Mouse (Mus musculus) CD8-positive naive resting alpha-beta T cell, adult 2 months (primary cell): ENCODE results near the gene Plcl1.

Experiments
- DNase-seq, 2 experiments: peaks; one replicate each; pipeline ENCODE4 v3.0.0; 2022; ENCODE audit warnings: low read depth in 2 of 2, low spot score in 2 of 2

The Plcl1 gene

DNA sequence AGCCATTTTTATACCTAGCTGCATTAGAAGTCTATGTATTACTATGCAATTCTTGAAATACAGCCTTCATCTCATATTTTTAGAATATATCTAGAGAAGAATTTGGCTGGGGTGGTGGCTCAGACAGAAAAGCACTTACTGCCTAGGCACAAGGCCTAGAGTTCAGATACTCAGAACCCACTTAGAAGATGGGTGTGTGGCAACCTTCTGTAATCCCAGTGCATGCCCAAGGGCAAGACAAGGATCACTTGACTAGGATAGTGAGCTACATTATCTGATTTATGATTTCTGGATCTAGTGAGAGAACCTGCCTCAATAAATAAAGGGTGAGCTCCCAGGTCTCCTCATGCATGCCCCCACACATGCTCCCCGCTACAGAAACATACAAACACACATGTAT is 294.3 kb downstream of the Plcl1 start:
- DNase-seq = no peak

DNA sequence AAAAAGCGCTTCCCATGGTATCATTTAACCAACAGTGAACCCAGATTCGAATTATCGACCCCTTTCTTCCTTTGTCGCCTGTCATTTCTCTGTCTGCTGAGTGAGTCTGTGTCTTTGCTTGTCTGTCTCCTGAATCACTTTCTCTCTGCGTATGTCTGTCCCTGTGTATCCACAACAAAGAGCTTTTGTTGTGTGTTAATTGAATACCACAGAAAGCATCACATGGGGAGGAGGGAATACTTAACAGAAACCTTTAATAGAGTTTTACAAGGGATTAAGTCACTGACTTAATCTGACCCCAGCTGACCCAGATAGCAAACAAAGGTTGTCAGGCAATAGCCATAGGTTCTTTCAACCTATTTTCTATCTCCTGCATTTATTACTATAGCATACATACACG is 295.0 kb downstream of the Plcl1 start:
- DNase-seq = no peak

GRCm38 (mm10) chr1:55701601-55702000 is 295.9 kb downstream of the Plcl1 start:
- no peak for DNase-seq

- no peak for DNase-seq
Observed at GRCm38 (mm10) chr1:55702106-55702505, 296.4 kb downstream of the Plcl1 start.

DNA sequence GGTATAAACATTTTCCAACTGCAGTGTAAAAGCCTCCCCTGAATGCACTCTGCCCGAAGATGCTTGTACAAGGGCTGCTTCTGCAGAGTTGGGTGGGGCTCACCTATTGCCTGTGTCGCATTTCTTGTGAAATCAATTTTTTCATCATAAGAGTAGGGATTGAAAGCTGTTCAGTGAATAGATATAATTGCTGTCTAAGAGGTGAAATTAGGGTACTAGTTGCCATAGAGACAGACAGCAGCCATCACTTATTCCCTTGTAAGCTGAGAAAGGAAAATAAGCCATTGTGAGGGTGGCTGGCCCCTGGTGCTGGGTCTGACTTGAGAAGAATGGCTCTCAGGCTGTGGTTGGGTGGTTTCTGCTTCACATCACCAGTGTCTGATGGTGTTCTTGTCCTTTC is 299.0 kb downstream of the Plcl1 start:
- DNase-seq = no peak

GRCm38 (mm10) chr1:55705173-55705572 is 299.5 kb downstream of the Plcl1 start:
- no peak for DNase-seq

- no peak for DNase-seq
Observed at GRCm38 (mm10) chr1:55705756-55706155, 300.0 kb downstream of the Plcl1 start.

DNA sequence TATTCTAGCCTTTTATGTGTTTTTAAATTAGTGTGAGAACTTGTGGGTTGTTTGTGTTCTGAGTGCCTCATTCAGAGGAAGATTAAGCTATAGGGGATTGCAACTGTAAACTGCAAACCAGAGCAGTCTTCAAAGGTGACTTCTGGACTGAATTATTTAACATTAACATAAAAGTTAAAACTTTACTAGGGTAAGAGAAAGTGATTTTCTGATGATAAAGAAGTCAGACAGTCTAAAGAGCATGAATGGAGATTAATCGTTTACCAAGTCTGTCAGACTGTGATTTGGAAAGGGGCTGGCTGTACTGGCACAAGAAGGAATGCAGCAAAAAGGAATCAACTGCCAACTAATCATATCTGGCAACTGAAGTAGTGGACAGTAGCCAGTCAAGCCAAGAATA is 301.2 kb downstream of the Plcl1 start:
- DNase-seq = no peak

DNA sequence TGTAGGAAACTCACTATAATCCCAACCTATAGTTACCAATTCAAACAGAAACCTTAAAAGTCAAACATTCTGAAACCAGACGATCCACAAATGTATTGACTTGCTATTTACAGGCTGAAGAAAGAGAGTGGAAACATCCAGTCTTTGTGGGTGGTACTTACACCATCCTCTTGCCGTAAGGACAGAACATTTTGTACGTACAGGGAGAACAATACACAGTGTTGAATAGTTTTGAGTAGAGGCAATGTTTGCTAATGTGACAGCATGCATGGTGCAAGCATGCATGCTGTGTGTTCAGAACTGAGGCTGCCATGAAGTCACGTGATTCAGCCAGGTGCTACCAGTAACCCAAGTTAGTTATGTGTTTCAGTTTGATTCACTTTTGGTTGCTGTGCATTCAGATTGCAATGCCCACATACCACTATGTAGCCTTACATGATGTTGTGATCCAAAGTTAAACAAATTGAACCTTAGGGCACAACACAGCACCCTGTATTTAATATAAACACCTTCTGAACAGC is 311.6 kb downstream of the Plcl1 start:
- DNase-seq = no peak

DNA sequence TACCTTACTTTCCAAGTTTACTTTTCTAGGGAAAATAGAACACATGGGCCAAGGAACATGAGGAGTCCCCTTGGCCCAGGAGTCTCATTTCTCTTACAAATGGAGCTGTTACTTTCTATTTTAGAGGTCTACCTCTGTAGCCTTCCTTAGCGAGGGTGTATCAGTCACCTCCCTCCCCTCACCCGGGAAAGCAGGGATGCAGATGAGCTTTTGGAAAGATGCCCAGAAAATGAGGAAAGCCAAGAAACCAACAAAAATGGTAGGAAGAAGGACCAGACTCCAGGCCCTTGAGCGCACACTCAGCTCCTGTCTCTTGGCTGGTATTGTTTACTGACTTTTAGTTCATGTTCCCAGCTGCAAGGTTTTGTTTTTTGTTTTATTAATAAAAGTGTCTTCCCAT is 319.7 kb downstream of the Plcl1 start:
- DNase-seq = no peak

- DNase-seq = no peak
Observed at GRCm38 (mm10) chr1:55729332-55729731, 323.6 kb downstream of the Plcl1 start.

- DNase-seq = no peak
Observed at GRCm38 (mm10) chr1:55732951-55733350, 327.2 kb downstream of the Plcl1 start.

GRCm38 (mm10) chr1:55736054-55736740 is 330.5 kb downstream of the Plcl1 start:
- DNase-seq = peak in 1 of 2 experiments; percentile 5

DNA sequence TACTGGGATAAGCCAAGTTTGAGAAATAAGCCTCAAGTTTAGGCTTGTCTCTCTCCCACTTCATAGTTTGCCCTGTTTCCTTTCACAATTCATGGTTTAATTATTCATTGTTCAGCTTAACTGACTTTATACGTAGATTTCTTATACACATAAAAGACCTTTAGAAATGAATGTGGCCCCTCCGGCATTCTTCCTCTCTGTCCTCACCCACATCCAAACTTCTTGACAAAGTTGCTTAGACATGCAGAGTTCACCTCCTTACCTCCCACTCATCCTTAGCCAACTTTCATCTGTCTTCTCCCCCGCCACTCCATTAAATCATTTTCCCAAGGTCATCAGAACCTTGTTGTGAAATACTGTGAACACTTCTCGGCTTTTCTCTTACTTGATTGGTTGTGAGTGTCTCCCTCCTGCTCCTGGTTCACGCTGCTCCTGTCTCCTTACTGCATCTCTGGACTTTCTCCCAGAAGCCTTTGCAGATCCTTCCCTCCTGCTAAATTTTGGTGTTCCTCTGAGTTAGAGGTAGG is 331.1 kb downstream of the Plcl1 start:
- no peak for DNase-seq

GRCm38 (mm10) chr1:55738746-55739365 is 333.1 kb downstream of the Plcl1 start:
- DNase-seq = no peak

GRCm38 (mm10) chr1:55741885-55742284 is 336.2 kb downstream of the Plcl1 start:
- no peak for DNase-seq

GRCm38 (mm10) chr1:55748516-55748915 is 342.8 kb downstream of the Plcl1 start:
- no peak for DNase-seq

- no peak for DNase-seq
Observed at GRCm38 (mm10) chr1:55749770-55750169, 344.0 kb downstream of the Plcl1 start.

DNA sequence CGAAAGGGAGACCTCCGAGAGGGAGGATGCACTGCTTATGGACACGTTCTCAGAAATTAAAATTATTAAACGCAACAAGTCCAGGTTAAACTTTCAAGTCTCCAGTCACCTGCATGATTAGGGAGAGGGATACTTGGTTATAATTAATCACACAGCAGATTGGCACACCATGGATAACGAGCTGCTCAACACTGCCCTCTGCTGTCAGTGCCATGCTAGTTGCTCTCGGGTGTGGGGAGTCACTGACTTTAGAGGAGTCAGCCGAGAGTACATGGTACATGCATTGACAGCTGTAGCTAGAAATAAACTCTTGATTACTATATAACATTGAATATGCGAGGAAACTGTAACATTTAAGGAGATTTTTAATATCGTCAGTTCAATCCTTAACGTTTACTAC is 350.0 kb downstream of the Plcl1 start:
- peak; percentile 16 to 18 for DNase-seq

DNA sequence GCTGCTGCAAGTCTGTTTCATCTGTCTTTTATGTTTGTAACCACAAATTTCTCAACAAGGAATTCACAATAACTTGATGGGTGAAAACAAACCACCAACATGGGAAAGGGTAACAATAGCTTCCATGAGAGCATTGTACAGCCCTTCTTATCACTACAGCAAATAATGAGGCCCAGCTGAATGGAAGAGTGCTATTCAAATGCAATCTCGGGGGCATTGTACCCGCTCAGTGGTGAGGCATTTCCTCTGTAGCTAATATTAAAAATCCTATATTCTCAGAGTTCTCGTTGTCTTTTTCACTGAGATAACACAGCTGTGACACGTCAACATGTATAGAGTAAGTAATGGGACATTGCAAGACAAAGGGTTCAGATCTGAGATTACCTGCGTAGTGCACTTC is 356.6 kb downstream of the Plcl1 start:
- no peak for DNase-seq

- DNase-seq = no peak
Observed at GRCm38 (mm10) chr1:55763171-55763570, 357.4 kb downstream of the Plcl1 start.

DNA sequence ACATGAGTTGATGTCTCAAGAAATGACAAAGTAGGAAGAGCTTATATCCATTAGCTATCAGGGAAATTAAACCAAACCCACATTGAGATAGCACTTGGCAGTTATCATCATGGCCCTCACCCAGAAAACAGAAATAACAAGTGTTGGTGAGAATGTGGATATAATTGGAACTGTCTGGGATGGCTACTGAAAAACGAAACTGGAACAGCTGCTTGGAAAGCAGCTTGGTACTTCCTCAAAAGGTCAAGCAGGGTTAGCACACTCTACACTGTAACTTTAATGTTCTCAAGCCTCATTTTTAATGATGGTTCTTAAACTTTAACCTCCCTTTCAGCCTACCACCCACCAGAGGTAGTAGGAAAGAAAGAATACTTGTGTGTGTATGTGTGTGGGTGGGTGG is 361.0 kb downstream of the Plcl1 start:
- DNase-seq = no peak
